Mouse (Mus musculus) embryo, embryonic 10 days (tissue): Measurements from ENCODE around the gene Ddx42.
A peak's percentile ranks its signal among the peaks of the same experiment; 100 is the strongest.
"Not testable (repeated sequence)": the region's sequence is repeated elsewhere in the genome, so short reads cannot be mapped to it uniquely, and the experiment has no call there.

ENCODE experiments used
- DNase-seq: peaks from one replicate; pipeline ENCODE4 v3.0.0-alpha.2; 2015; ENCODE audit warnings: low spot score

Gene Ddx42

DNA sequence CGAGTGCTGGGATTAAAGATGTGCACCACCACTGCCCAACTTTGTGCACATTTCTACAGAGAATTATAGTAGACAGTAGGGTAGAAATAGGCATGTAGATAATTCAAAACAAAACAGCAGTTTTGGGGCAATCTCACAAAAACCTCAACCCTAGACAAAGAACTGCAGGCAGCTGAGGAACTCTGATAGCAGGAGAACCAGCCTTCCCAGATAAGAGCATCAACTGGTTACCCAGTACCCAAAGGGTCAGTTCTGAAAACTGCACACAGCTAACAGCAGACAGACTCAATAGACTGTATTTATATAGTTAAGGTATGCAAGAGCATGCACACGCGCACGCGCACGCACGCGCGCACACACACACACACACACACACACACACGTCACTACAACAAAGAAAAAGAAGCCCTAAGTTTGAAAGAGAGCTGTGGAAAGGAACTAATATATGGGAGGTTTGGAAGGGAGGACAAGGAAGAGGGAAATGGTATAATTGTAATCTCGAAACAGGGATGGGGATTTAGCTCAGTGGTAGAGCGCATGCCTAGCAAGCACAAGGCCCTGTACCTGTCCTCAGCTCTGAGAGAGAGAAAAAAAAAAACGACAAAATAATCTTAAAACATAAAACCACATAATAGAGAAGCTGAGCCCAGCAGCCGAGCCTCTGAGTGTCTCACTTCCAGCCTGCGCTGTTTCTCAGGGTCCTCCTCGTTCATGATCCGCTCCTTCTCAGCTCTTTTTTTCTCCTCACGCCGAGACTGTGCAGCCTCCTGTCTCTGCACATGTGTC, 15.2 kb upstream of the Ddx42 start:
- DNase-seq: no peak

DNA sequence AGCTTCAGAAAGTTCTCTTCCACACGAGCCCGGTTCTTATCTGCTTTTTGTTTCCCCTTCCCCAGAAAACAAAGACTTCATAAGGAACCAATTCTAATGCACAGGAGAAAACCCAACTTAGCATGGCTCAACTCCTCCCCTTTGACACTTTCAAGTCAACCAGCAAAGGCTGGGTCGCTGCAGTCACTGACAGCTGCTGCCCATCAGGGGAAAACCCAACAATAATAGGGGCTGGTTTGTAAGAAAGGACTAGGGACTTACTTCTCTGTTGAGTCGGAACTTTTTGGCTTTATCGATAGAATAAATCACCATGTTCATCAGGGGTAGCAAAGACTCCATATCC, 14.6 kb upstream of the Ddx42 start, which contains the start of gene Strada:
Gene Strada, minus strand, starts transcription at position 46 of the 343 bp plus-strand sequence.
- no peak for DNase-seq

GRCm38 (mm10) chr11:106212771-106213170, 4.0 kb upstream of the Ddx42 start:
- DNase-seq: no peak

DNA sequence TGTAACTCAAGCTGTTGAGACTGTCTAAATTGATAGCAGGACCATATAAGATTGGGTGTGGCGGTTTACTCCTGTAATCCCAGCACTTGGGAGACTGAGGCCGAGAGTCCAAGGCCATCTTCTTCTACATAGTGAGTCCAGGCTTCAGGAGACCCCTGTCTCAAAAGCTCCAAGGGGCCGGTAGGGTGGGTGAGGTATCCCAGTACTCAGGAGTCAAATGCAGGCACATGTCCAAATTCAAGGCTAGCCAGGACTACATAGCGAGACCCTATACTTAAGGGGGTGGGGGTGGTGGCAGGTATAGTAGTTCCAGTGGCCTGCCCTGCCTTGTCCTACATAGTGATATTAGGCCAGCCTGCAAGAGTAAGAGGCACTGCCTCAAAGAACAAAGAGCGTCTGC, 1.9 kb upstream of the Ddx42 start:
- no peak for DNase-seq

DNA sequence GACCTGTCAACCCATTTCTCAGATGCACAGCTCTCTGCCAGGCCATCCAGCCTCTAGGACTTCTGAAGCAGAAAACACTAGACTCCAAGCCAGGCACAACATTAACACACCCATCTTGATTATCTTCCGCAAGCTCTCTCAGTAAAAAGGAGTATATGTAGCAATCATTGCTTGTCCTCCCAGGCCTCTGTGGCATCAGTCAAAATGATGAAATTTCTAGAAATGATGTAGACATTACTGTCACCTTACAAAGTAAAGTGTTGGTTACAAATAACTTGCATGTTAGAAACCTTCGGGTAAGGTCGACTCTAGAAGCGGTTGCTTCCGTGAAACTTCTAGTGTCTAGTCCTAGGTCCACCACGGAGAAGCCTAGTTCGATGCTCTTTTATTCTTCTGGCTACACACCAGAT, 1.3 kb upstream of the Ddx42 start:
- no peak for DNase-seq

DNA sequence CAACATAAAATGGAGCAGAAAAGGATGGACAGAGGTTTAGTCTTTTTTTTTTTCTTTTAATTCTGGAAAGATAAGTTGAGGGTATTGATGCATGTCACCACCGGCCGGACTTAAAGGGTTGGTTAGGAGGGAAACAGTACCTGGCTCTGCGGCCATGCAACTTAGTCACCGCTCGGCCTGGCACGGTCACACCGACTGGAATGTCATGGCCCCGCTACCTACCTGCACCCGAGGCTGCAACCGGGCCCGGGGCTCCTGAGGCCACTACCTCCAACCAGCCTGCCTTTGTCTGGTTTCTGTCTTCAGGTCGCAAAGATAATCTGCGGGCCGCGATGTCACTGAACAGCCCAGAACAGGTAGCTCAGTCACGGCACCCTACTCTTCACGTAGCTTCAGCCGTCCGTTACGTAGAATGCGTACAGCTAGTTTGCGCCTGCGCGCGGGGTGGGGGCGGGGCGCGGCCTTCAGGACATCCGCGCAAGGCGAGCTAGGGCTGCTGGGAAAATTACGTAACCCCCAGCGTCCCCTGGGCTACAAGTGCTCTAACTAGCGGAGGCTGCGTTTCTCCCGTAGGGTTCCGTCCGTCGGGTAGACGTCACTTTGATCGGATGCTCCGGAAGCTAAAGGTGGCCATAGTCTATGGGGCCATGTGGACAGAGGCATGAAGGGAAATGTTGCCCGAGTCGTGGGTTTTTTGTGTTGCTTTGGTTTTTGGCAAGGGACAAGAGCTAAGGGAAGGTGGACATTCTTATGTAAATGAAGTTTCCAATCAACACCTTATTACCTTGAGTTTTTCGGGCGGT, 598 bp upstream of the Ddx42 start, which contains the start of gene Ccdc47:
Gene Ccdc47, minus strand, starts transcription at position 418 of the 803 bp plus-strand sequence.
- DNase-seq: peak; percentile 98

- no peak for DNase-seq
These were observed 3.9 kb downstream of the Ddx42 start for GRCm38 (mm10) chr11:106220603-106221002.

GRCm38 (mm10) chr11:106233978-106234377, 17.3 kb downstream of the Ddx42 start:
- not testable (repeated sequence) for DNase-seq

GRCm38 (mm10) chr11:106246834-106247233, 30.1 kb downstream of the Ddx42 start:
- no peak for DNase-seq

DNA sequence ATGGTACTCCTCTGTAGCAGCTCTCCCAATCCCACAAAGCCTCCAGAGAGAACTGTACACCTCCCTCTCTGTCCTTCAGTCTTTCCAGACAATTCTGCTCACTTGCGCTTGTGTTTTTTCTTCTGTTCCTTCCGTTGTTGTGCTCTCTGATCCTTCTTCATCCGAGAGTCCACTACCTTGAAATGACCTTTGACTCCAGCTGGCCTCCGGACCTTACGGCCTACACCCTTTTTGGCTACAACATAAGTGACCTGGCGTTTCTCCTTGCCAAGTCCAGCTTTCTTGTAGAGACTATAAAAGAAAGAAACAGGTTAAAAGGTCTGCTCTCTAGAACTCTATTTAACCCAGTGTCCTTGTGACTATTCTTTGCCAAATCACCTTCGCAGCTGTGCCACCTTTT, 32.6 kb downstream of the Ddx42 start:
- DNase-seq: no peak

DNA sequence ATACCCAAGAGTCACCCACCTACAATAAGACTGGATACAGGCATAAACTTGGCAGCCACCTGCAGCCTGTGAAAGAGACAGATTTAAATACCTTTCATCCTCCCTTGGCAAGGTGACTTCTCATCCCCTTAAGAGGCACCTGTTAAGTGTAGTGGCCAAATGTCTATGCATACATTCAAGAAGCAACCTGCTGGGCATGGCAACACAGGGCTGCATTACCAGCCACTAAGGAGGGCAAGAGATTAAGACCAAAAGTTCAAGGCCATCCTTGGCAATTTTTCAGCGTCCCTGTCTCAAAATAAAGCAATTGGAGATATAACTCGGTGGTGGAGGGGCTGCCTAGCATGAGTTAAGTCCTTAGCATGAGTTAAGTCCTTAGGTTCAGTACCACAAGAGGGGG, 38.0 kb downstream of the Ddx42 start:
- no peak for DNase-seq

DNA sequence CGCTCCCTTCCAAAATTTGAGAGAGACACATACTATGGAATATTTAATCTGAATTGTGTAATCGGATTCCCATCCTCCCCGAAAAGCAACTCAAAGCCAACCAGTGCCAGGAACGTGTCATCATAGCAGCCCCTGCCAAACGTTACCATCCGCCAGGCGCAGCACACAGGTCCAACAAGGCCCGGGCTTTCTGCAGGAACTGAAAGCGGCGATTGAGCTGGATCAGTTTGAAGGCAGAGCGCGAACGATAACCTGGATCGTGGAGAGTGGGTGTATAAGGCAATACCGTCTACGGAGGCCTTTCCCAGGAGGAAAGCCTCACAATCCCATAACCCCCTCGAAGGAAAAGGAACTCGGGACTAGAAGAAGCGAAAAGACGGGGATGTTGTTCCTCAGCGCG, 38.4 kb downstream of the Ddx42 start:
- DNase-seq: peak; percentile 12

DNA sequence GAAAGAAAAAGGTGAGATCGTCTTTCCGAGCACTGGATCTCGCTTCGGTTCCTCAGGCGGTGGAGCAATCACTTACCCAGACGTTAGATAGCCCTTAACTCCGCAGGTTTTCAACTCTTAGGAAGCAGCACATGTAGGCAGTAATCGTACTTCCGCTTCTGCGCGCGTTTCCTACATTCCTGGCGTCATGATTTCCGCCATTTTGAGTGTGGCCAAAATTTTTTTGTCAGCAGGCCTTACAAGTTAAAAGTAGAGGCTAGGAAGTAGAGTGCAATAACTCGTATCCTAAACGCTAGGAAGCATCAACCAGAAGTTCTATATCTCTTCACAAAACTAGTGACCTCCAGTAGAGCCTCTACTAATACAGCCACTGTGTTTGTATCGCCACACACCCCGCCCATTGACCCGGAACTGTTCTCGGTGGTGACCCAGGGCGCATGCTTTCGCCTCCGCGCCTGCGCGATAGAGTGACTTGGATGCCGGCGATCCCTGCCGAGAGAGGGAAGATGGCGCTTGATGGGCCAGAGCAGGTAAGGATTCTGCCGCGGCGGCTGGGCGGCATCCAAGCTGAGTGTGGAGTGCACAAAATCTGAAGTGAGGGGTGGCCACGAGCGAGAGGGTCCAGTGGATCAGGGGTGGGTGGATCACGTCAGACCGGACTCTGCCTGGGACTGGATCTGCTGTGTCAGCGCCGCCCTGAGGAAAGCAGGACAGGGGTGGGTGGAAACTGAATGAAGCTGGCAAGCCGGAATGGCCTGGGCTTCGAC, 39.1 kb downstream of the Ddx42 start, which contains the start of the genes Ftsj3 and Psmc5:
Gene Ftsj3, minus strand, starts transcription at position 395 of the 767 bp plus-strand sequence.
Gene Psmc5, plus strand, starts transcription at position 470 of the 767 bp plus-strand sequence.
- peak; percentile 99 for DNase-seq

DNA sequence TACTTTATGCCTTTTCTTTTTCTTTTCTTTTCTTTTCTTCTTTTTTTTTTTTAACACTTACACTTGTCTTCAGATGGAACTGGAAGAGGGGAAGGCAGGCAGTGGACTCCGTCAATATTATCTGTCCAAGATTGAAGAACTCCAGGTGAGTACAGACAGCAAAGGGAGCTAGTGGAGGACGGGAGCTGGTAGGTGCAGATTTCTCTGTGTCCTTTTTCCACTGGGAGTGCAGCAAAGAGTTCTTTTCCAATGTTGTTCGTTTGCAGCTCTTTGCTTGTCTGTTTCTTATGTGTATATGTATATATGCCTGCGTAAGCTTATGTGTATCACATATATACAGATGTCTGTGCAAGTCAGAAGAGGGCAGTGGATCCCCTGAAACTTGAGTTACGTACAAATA, 40.0 kb downstream of the Ddx42 start:
- no peak for DNase-seq

DNA sequence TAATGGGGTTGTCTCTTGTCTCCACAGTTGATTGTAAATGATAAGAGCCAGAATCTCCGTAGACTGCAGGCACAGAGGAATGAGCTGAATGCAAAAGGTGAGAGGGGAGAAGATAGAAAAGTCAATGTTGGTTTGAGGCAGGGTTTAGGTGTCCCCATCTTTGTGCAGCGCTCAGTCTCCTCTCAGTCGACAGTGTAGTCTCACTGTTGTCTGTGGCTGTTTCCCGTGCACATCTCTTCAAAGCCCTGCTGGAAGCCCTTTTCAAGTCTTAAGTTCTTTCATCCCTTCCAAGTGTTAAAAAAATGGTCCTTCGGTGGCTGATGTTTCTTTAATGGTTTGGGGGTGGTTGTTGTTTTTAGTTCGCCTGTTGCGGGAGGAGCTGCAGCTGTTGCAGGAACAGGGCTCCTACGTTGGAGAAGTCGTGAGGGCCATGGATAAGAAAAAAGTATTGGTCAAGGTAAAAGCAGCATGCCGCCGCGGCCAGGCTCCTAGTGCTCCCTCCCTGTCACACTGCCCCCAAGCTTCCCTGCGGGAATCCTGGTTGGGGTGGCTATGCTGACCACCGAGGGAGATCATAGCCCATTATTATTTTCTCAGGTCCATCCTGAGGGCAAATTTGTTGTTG, 44.2 kb downstream of the Ddx42 start:
- DNase-seq: no peak

DNA sequence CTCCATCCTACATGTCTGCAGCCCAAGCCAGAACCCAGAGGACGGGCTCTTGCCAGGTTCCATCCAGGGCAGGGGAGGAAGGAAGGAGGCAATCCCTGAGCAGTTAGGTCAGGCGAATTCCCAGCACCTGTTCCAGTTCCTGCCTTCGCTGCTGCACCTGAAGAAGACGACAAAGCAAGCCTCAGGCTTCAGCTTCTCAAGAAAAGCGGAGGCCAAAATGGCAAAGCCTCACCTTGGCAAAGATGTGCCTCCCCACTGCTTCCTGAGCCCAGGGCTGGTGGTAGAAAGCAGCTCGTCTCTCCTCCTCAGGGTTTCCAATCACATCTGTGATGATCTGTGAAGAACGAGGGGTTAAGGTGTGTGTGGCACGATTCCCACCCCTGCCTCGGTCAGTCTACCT, 47.2 kb downstream of the Ddx42 start:
- no peak for DNase-seq

- DNase-seq: no peak
These were observed 48.3 kb downstream of the Ddx42 start for GRCm38 (mm10) chr11:106264988-106265387.

- DNase-seq: no peak
These were observed 48.8 kb downstream of the Ddx42 start for GRCm38 (mm10) chr11:106265570-106265969.

DNA sequence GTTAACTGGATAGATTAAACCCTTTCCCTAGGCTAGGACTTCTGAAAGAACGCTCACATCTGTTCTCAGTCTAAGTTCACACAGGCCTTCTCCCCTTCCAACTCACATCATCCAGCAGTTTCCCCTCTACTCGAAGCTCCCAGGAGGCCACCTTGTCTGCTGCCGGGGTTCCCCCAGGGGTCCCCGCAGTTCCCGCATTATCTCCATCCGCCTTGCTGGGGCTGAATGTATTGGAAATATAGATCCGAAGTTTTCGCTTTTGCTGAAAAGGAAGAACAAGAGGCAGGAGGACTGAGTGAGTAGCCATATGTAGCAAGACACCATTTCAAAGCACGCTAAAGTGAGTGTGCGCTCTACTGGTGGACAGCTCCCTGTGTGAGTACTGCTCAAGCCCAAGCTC, 49.7 kb downstream of the Ddx42 start:
- DNase-seq: no peak

GRCm38 (mm10) chr11:106267311-106267852, 50.7 kb downstream of the Ddx42 start:
- DNase-seq: no peak

DNA sequence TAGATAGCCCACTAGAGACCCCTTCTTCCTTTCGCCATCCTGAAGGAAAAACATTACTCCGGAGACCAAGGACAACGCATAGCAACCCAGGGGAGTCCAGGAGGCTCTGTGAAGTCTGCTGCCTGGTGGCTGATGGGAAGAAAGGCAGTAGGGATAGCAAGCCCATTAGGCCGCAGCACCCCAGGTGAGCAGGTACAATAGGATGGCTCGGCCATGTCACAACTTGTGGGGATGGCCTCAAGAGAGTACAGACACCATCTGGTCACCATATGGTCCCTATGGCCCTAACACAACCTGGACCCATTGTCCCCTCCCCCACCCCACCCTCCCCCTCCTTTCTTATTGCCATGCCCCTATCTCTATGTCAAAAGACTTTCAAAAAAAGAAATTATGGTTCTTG, 51.1 kb downstream of the Ddx42 start:
- peak; percentile 33 for DNase-seq
